Mouse (Mus musculus) CD8-positive naive resting alpha-beta T cell, adult 2 months (primary cell): Measurements from ENCODE around the gene Degs1.

Source experiments
- DNase-seq, 2 experiments: peaks; one replicate each; pipeline ENCODE4 v3.0.0; 2022; ENCODE audit warnings: low read depth in 2 of 2, low spot score in 2 of 2

Gene Degs1

DNA sequence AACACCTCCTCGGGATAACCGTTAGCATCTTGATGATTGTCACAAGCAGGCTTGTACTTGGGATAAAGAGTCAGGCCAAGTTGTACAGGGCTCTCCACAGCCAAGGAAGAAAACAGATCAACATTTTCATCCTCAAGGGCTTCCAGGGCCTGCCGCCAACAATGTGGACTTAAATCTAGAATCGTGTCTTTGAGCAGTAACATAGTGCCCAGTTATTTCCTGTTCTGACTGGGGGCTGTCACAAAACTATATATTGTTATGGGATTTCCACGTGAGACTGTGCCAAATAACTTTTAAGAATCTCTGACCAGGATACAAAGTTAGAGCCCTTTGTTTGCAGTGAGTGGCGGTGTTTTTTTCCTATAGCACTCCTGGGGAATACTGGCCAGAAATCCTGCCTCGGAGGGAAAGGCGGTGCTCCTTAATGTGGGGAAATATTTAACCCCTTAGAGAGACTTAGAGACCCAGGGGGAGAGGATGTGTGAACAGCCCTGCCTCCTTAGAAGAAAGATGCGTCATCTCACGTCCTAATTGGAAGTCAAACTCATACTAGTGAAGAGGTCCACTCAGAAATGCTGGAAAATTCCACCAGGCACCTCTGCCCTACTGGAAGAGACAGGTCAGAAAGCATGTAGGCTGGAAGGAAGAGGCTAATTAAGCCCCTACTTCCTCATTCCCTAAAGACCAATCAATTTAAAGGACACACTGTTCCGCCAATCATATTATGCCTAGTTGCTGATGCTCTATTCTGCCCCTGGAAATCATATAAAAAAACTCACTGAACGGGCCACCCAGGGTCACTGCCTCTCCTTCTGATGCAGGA is 55.3 kb downstream of the Degs1 start:
- no peak for DNase-seq

GRCm38 (mm10) chr1:182226261-182226660 is 56.3 kb downstream of the Degs1 start:
- DNase-seq = no peak
